Mouse (Mus musculus): ENCODE results near the gene Mettl6. TPM values are rescaled to one million over a fixed set of nuclear protein-coding genes. Genes with fewer than 3 reads are reported as not detected.

Mettl6 gene
- total RNA-seq (2021) = 1 to 10 TPM; 9.5 to 9.9 TPM
- 4.2 and 7.2 TPM in 2 replicates for polyA plus RNA-seq (2012; rRNA removed)
- long read RNA-seq, transcript Mettl6-201 (6 exons, 3,946 nt) = major isoform, 5 of 11 reads
- long read RNA-seq, partial matches to known transcripts = 1 of 11 reads
- long read RNA-seq, other reads (novel, unspliced or antisense) = 4 of 11 reads

GRCm38 (mm10) chr14:31494975-31495455 lies at the start of gene Mettl6:
Gene Mettl6 (minus strand): TSS chr14:31495040.
- Histone ChIP-seq H3K27me3 (ENCODE audit: control insufficient read depth, insufficient read depth, low read length) (no peaks in the 10 kb centered on the region), H3K4me3 (peak within 1 kb of the TSS; percentile 91), H3K79me2 (replicated peaks; ENCODE audit: control insufficient read depth, insufficient read depth, low read length) (peaks cover 7% of the 10 kb centered on the region), H3K36me3 (ENCODE audit: control insufficient read depth, insufficient read depth, low read length) (peaks cover 4% of the 10 kb centered on the region), H3K4me1 (ENCODE audit: control insufficient read depth, insufficient read depth, low read length) (peaks cover 9% of the 10 kb centered on the region), H3K9ac (ENCODE audit: low read depth, low read length) (peak within 1 kb of the TSS; percentile 88), H3K27ac (peak within 1 kb of the TSS; percentile 87)
- TF ChIP-seq POLR2A (IDR thresholded peaks at IDR 0.05; ENCODE audit: insufficient read depth, low read depth, low read length) (peak; percentile 82), EP300 (IDR thresholded peaks at IDR 0.05; ENCODE audit: insufficient read depth, low read depth, low read length) (peak; percentile 68; the same call in 1 of the 2 replicates), CTCF (IDR thresholded peaks at IDR 0.05) (no peak)
- peak; percentile 93 for DNase-seq
- under 1% methylated on average over 49 of the region's 49 CpGs for WGBS
- intact Hi-C loops (cut with DNase I) = no loop called here

DNA sequence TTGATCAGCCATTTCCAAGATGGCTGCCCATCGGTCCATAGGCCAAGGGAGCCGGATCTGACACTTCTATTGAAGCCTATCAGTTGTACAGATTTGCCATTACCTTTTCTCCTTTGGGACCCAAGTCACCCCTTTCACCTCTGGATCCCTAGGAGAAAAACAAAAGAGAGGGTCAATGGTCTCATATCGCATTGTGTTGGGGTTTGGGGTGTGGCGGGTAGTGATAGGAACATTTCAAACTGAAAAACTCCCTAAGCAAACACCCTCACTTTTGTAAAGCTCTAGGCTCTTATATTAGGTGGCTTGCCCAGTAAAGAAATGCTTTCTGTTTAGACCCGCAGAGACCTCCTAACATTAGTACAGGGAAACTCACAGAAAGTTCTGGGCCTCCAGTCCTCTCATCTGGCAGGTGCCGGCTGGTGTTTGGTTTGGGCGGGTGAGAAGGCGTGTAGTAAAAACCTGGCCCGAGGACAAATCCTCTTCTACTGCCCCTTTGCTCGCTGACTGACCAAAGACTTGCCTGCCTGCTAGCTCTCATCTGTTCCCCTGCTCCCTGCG lies 49.1 kb upstream of the Mettl6 start:
- Histone ChIP-seq H3K4me3 (no peak overlapping the region), H3K4me1 (ENCODE audit: control insufficient read depth, insufficient read depth, low read length) (no peaks in the 10 kb centered on the region), H3K27me3 (ENCODE audit: control insufficient read depth, insufficient read depth, low read length) (no peaks in the 10 kb centered on the region), H3K79me2 (replicated peaks; ENCODE audit: control insufficient read depth, insufficient read depth, low read length) (no peaks in the 10 kb centered on the region), H3K9ac (ENCODE audit: low read depth, low read length) (no peak overlapping the region), H3K27ac (no peak overlapping the region), H3K36me3 (ENCODE audit: control insufficient read depth, insufficient read depth, low read length) (no peaks in the 10 kb centered on the region)
- DNase-seq = no peak
- intact Hi-C loops (cut with DNase I) = no loop called here
- 80% methylated on average over 11 of the region's 11 CpGs for WGBS
- TF ChIP-seq CTCF (IDR thresholded peaks at IDR 0.05) (no peak), EP300 (IDR thresholded peaks at IDR 0.05; ENCODE audit: insufficient read depth, low read depth, low read length) (no peak), POLR2A (IDR thresholded peaks at IDR 0.05; ENCODE audit: insufficient read depth, low read depth, low read length) (no peak)

DNA sequence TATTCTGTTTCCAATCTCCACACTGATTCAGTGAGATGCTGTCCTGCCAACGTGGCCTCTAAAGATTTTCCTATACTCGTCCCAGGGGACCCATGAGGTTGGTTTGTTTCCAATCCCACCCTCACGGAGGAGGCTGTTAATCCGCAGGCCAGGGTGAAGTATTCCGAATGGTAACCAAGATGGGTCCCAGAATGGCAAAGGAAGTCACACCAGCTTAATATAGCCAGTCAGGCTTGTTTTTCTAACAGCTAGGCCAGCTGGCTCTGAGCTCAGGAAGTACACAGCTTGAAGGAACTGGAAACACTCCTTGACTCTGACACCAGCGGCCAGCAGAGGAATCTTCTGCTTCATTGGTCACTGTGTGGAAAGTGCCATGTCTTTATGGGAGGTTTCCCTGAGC lies 42.5 kb upstream of the Mettl6 start:
- DNase-seq = peak in 1 of 2 experiments; percentile 41
- Histone ChIP-seq H3K27ac (no peak overlapping the region), H3K9ac (ENCODE audit: low read depth, low read length) (no peak overlapping the region), H3K79me2 (replicated peaks; ENCODE audit: control insufficient read depth, insufficient read depth, low read length) (no peaks in the 10 kb centered on the region), H3K4me3 (no peak overlapping the region), H3K36me3 (ENCODE audit: control insufficient read depth, insufficient read depth, low read length) (no peaks in the 10 kb centered on the region), H3K27me3 (ENCODE audit: control insufficient read depth, insufficient read depth, low read length) (no peaks in the 10 kb centered on the region), H3K4me1 (ENCODE audit: control insufficient read depth, insufficient read depth, low read length) (peaks cover 3% of the 10 kb centered on the region)
- intact Hi-C loops (cut with DNase I) = no loop called here
- TF ChIP-seq POLR2A (IDR thresholded peaks at IDR 0.05; ENCODE audit: insufficient read depth, low read depth, low read length) (no peak), CTCF (IDR thresholded peaks at IDR 0.05) (peak; percentile 9; the same call in 1 of the 2 replicates), EP300 (IDR thresholded peaks at IDR 0.05; ENCODE audit: insufficient read depth, low read depth, low read length) (no peak)
- WGBS = 33% methylated on average over 6 of the region's 6 CpGs

GRCm38 (mm10) chr14:31532656-31533055 lies 37.8 kb upstream of the Mettl6 start:
- Histone ChIP-seq H3K9ac (ENCODE audit: low read depth, low read length) (no peak overlapping the region), H3K36me3 (ENCODE audit: control insufficient read depth, insufficient read depth, low read length) (no peaks in the 10 kb centered on the region), H3K27me3 (ENCODE audit: control insufficient read depth, insufficient read depth, low read length) (no peaks in the 10 kb centered on the region), H3K79me2 (replicated peaks; ENCODE audit: control insufficient read depth, insufficient read depth, low read length) (no peaks in the 10 kb centered on the region), H3K27ac (no peak overlapping the region), H3K4me1 (ENCODE audit: control insufficient read depth, insufficient read depth, low read length) (peaks cover 3% of the 10 kb centered on the region), H3K4me3 (no peak overlapping the region)
- no peak for TF ChIP-seq POLR2A (IDR thresholded peaks at IDR 0.05; ENCODE audit: insufficient read depth, low read depth, low read length)
- no peak for TF ChIP-seq EP300 (IDR thresholded peaks at IDR 0.05; ENCODE audit: insufficient read depth, low read depth, low read length)
- TF ChIP-seq CTCF (IDR thresholded peaks at IDR 0.05) = no peak
- no peak for DNase-seq
- intact Hi-C loops (cut with DNase I) = no loop called here
- 53% methylated on average over 3 of the region's 3 CpGs for WGBS

GRCm38 (mm10) chr14:31531506-31532148 lies 36.8 kb upstream of the Mettl6 start:
- Histone ChIP-seq H3K4me1 (ENCODE audit: control insufficient read depth, insufficient read depth, low read length) (no peaks in the 10 kb centered on the region), H3K27ac (no peak overlapping the region), H3K79me2 (replicated peaks; ENCODE audit: control insufficient read depth, insufficient read depth, low read length) (no peaks in the 10 kb centered on the region), H3K4me3 (no peak overlapping the region), H3K27me3 (ENCODE audit: control insufficient read depth, insufficient read depth, low read length) (no peaks in the 10 kb centered on the region), H3K9ac (ENCODE audit: low read depth, low read length) (no peak overlapping the region), H3K36me3 (ENCODE audit: control insufficient read depth, insufficient read depth, low read length) (no peaks in the 10 kb centered on the region)
- TF ChIP-seq POLR2A (IDR thresholded peaks at IDR 0.05; ENCODE audit: insufficient read depth, low read depth, low read length) = no peak
- 35% methylated on average over 12 of the region's 12 CpGs for WGBS
- intact Hi-C loops (cut with DNase I) = no loop called here
- peak in 1 of 2 experiments; percentile 58 for DNase-seq

- Histone ChIP-seq H3K27me3 (ENCODE audit: control insufficient read depth, insufficient read depth, low read length) (no peaks in the 10 kb centered on the region), H3K79me2 (replicated peaks; ENCODE audit: control insufficient read depth, insufficient read depth, low read length) (no peaks in the 10 kb centered on the region), H3K36me3 (ENCODE audit: control insufficient read depth, insufficient read depth, low read length) (no peaks in the 10 kb centered on the region), H3K4me3 (no peak overlapping the region), H3K9ac (ENCODE audit: low read depth, low read length) (no peak overlapping the region), H3K4me1 (ENCODE audit: control insufficient read depth, insufficient read depth, low read length) (no peaks in the 10 kb centered on the region), H3K27ac (no peak overlapping the region)
- TF ChIP-seq EP300 (IDR thresholded peaks at IDR 0.05; ENCODE audit: insufficient read depth, low read depth, low read length) (no peak), CTCF (IDR thresholded peaks at IDR 0.05) (no peak), POLR2A (IDR thresholded peaks at IDR 0.05; ENCODE audit: insufficient read depth, low read depth, low read length) (no peak)
- no peak for DNase-seq
- intact Hi-C loops (cut with DNase I) = no loop called here
- WGBS = 89% methylated on average over 4 of the region's 4 CpGs
These were observed 36.0 kb upstream of the Mettl6 start for GRCm38 (mm10) chr14:31530847-31531246.

All from heart, adult 2 months (tissue).